Mouse (Mus musculus) kidney, embryonic 16.5 days (tissue): ENCODE data around the gene Slc17a6. TPM values are rescaled to one million over a fixed set of nuclear protein-coding genes. Genes with fewer than 3 reads are reported as not detected.

Experiments used
- ATAC-seq: fragments of 200-750 bp; cut with Nextera tagmentation; 2 replicates; pipeline ENCODE4 v1.8.0; 2017; ENCODE audit warnings: moderate TSS enrichment; ENCODE audit not compliant: low FRiP score, low TSS enrichment
- H3K27ac ChIP-seq: fragments of 300-500 bp; sonication (generic); 2 replicates; pipeline ENCODE4 v1.5.1; 2014; ENCODE audit warnings: low read length
- H3K27me3 ChIP-seq: fragments of 300-500 bp; sonication (generic); 2 replicates; pipeline ENCODE4 v1.6.1; 2014; ENCODE audit warnings: low read length, control low read depth, mixed read lengths; ENCODE audit not compliant: insufficient read depth
- H3K36me3 ChIP-seq: fragments of 300-500 bp; sonication (generic); 2 replicates; pipeline ENCODE4 v1.6.1; 2014; ENCODE audit warnings: low read length, control low read depth, mixed read lengths; ENCODE audit not compliant: insufficient read depth
- H3K4me1 ChIP-seq: fragments of 300-500 bp; sonication (generic); 2 replicates; pipeline ENCODE4 v1.6.1; 2014; ENCODE audit warnings: low read length, control low read depth, mixed read lengths; ENCODE audit not compliant: insufficient read depth
- H3K4me2 ChIP-seq: fragments of 300-500 bp; sonication (generic); replicated peaks from 2 replicates; pipeline ENCODE4 v1.6.1; 2014; ENCODE audit warnings: low read depth, low read length
- H3K4me3 ChIP-seq: fragments of 300-500 bp; sonication (generic); 2 replicates; pipeline ENCODE4 v1.5.1; 2014; ENCODE audit warnings: mild to moderate bottlenecking, low read length
- H3K9ac ChIP-seq: fragments of 300-500 bp; sonication (generic); replicated peaks from 2 replicates; pipeline ENCODE4 v1.6.1; 2014; ENCODE audit warnings: low read length
- H3K9me3 ChIP-seq: fragments of 300-500 bp; sonication (generic); 2 replicates; pipeline ENCODE4 v1.6.1; 2016; ENCODE audit warnings: low read length, control low read depth
- WGBS: fragments of 180-500 bp; shearing (Covaris S2); extraction: QIAGEN DNeasy Blood & Tissue Kit; methylation state at CpG from one replicate; pipeline ENCODE4 v1.1.7; 2014; 5-methylcytosine and 5-hydroxymethylcytosine counted together
- polyA plus RNA-seq: library from polyadenylated mRNA; unstranded; fragments of >200 nt; fragmentation: Nextera tagmentation; extraction: Ambion mirVana; gene quantifications from 2 replicates; pipeline ENCODE4 v1.2.1, GENCODE M21; 2015

Slc17a6 gene
- not detected in 2 replicates for polyA plus RNA-seq

DNA sequence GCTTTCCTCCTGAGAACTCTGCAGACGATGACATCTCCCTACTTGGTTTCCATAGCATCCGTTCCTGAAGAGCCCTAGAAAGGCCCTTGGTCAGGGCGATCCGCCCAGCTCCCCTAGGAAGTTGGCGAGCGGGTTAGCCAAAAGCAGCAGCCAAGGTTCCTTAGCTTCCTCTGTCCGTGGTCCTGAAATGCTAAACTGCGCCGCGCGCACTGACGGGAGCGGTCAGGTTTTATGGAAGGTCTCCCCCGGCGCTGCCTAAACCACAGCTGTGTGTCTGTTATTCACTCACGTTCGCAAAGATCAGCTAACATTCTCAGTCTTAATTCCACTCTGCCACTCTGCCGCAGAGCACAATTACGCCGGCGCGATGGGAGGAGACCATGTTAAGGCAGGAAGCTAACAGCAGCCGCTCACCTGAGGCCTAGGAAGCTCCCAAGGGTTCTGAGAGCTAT lies at the start of gene Slc17a6:
TSS of gene Slc17a6 (plus strand) at position 313 of the 452 bp plus-strand sequence.
- Histone ChIP-seq H3K4me1 (no peaks in the 10 kb centered on the region; the same call in 1 of the 2 replicates), H3K4me2 (no peak within 1 kb of the TSS), H3K27me3 (peaks cover 64% of the 10 kb centered on the region), H3K36me3 (no peaks in the 10 kb centered on the region), H3K9me3 (no peaks in the 10 kb centered on the region), H3K4me3 (no peak within 1 kb of the TSS), H3K9ac (no peak within 1 kb of the TSS), H3K27ac (no peak within 1 kb of the TSS)
- peak; percentile 87; the same call in 1 of the 2 replicates for ATAC-seq
- under 1% methylated on average over 23 of the region's 23 CpGs for WGBS

DNA sequence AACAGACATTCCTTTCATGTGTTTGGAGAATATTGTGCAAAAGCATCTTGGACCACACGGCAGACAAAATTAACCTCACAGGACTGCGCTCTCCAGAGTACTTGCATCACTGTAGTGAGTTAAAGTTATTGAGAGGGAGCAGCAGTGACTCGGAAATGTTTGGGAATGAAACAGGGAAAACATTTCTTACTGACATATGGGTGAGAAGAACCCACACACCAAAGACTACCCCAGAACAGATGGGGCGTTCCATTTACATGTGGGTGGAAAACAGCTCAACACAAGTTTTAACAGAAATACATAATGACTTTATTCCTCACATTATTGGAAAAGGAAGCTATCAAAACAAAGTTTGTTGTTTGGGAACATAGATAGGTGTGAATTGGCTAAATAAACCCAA lies 21.8 kb upstream of the Slc17a6 start:
- no peaks in the 10 kb centered on the region for H3K36me3 ChIP-seq
- H3K27ac ChIP-seq, result no peak overlapping the region
- no peaks in the 10 kb centered on the region for H3K27me3 ChIP-seq
- no peaks in the 10 kb centered on the region for H3K4me1 ChIP-seq
- H3K4me2 ChIP-seq, result no peak overlapping the region
- 74% methylated on average over 4 of the region's 4 CpGs for WGBS
- no peak overlapping the region for H3K4me3 ChIP-seq
- no peaks in the 10 kb centered on the region for H3K9me3 ChIP-seq
- no peak overlapping the region for H3K9ac ChIP-seq
- no peak for ATAC-seq

DNA sequence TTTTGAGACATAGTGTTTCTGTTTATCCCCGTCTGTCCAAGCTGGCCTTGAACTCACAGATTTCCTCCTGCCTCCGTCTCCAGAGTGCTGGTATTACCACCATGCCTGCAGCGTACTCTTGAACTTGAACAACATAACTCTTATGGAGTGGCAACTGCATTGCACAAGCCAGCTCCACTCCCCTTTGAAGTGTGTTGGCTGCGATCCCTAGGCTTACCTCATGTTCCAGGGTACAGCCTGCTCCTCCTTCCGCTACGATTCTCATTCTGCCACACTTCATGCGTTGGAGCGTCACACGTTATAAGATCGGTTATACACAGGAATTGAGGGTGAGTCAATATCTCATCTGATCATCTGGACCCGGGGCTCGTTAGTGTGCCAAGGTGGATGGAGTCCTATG lies 18.1 kb upstream of the Slc17a6 start:
- Histone ChIP-seq H3K9ac (no peak overlapping the region), H3K36me3 (no peaks in the 10 kb centered on the region), H3K27me3 (no peaks in the 10 kb centered on the region), H3K9me3 (no peaks in the 10 kb centered on the region), H3K4me3 (no peak overlapping the region), H3K4me2 (no peak overlapping the region), H3K4me1 (no peaks in the 10 kb centered on the region), H3K27ac (no peak overlapping the region)
- WGBS, result 80% methylated on average over 12 of the region's 12 CpGs
- ATAC-seq, result no peak

DNA sequence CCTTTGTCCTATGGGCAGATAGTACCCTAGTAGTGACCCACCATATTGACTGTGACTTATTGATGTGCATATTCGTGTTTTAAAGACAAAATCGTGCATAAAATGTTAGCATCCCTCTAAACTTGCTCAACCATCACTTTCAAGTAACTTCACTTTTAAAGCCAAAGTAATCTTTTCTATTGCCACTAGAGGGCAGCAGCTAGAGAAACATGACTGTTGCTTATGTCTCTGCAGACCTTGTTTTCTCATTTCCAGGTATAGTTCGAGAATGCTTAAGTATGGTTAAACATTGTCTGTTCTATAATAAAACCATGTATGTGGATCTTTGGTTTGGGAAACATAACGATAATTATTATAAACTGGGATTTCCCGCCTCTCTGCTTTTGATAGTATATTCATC lies 7.4 kb upstream of the Slc17a6 start:
- no peak overlapping the region for H3K4me2 ChIP-seq
- H3K27ac ChIP-seq, result no peak overlapping the region
- no peak overlapping the region for H3K4me3 ChIP-seq
- H3K9ac ChIP-seq, result no peak overlapping the region
- H3K36me3 ChIP-seq, result no peaks in the 10 kb centered on the region
- 42% methylated on average over 5 of the region's 5 CpGs for WGBS
- peaks cover 6% of the 10 kb centered on the region; the same call in 1 of the 2 replicates for H3K27me3 ChIP-seq
- ATAC-seq, result no peak
- no peaks in the 10 kb centered on the region for H3K4me1 ChIP-seq
- H3K9me3 ChIP-seq, result no peaks in the 10 kb centered on the region

DNA sequence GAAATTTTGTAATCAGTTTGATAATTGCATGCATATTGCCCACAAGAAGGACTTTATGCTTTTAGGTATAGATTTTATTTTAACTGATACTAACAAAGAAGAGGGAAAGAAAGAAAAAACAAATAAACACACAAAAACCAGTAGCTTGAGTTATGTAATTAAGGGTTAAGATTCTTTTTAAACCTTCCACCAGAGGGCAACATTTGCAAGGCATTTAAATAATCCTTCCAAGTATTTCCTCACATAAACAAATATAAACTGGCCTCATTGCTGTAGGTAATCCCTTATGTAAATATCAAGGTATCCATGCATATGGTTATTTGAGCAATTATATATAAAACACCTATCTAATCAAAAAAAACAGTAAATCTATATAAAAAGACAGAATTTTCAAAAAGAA lies 3.9 kb upstream of the Slc17a6 start:
- no peak for ATAC-seq

DNA sequence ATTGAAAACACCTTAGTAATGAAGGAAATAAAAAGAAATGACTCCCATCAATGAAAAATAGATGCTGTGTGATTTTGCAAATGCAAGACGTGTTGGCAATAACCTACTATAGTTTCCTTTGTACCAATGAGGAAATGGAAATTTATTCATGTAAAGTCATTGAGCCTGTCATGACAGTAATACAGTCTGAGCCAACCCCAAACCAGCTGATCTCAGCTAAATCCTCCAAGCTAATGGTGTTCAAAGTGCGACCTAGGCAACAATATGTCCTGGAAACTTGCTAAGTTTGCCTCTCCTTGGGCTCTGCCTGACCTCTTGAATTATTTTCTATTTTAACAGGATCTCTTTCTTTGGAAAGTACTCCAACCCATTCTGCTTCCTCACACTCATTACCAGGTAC lies 3.4 kb upstream of the Slc17a6 start:
- H3K4me3 ChIP-seq, result no peak overlapping the region
- no peak overlapping the region for H3K4me2 ChIP-seq
- H3K4me1 ChIP-seq, result no peaks in the 10 kb centered on the region
- H3K36me3 ChIP-seq, result no peaks in the 10 kb centered on the region
- H3K27me3 ChIP-seq, result peaks cover 31% of the 10 kb centered on the region
- no peaks in the 10 kb centered on the region for H3K9me3 ChIP-seq
- no peak for ATAC-seq
- WGBS, result 40% methylated on average over 2 of the region's 2 CpGs
- no peak overlapping the region for H3K9ac ChIP-seq
- H3K27ac ChIP-seq, result no peak overlapping the region

More for the DNA sequence above, 3.9 kb upstream of the Slc17a6 start:
- H3K27ac ChIP-seq, result no peak overlapping the region
- H3K36me3 ChIP-seq, result no peaks in the 10 kb centered on the region
- H3K4me1 ChIP-seq, result no peaks in the 10 kb centered on the region
- H3K9me3 ChIP-seq, result no peaks in the 10 kb centered on the region
- no peak overlapping the region for H3K4me3 ChIP-seq
- no peak overlapping the region for H3K4me2 ChIP-seq
- no peak overlapping the region for H3K9ac ChIP-seq
- peaks cover 30% of the 10 kb centered on the region for H3K27me3 ChIP-seq

DNA sequence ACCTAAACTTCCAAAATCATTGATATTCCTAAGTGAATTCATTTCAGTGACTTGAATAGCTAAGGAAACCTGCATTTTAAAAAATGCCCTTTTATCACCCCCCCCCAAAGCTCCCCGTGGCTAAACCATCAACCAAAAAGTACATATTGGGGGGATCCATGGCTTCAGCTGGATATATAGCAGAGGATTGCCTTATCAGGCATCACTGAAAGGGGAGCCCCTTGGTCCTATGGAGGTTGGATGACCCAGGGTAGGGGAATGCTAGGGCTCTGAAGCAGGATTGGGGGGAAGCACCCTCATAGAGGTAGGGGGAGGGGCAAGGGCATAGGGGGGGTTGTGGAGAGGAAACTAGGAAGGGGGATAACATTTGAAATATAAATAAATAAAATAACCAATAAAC lies 1.8 kb upstream of the Slc17a6 start:
- Histone ChIP-seq H3K27ac (no peak overlapping the region), H3K4me1 (no peaks in the 10 kb centered on the region), H3K9me3 (no peaks in the 10 kb centered on the region), H3K27me3 (peaks cover 46% of the 10 kb centered on the region), H3K36me3 (no peaks in the 10 kb centered on the region), H3K4me2 (no peak overlapping the region), H3K4me3 (no peak overlapping the region), H3K9ac (no peak overlapping the region)
- WGBS, result 44% methylated on average over 1 of the region's 1 CpGs
- no peak for ATAC-seq

DNA sequence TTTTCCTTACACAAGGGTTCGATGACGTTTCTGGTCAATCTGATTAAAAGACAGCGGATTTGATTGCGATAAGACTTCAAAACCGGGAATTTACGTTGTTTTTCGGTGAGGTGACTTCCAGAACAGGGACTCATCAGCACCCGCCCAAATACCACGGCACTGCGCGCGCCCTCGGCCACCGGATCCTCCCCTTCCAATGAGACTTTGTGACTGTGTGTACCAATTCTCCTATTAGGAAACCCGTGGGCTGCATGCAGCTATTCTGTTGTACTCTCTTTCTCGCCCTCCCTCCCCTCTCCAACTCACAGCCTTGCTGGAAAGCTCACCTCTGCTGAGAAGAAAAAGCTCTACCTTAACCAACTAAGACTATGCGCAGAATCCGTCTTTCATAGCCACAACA lies 390 bp downstream of the Slc17a6 start:
- no peak overlapping the region for H3K4me2 ChIP-seq
- H3K27me3 ChIP-seq, result peaks cover 69% of the 10 kb centered on the region
- WGBS, result under 1% methylated on average over 18 of the region's 18 CpGs
- no peak overlapping the region for H3K4me3 ChIP-seq
- no peak for ATAC-seq
- H3K9me3 ChIP-seq, result no peaks in the 10 kb centered on the region
- no peaks in the 10 kb centered on the region for H3K36me3 ChIP-seq
- no peaks in the 10 kb centered on the region; the same call in 1 of the 2 replicates for H3K4me1 ChIP-seq
- no peak overlapping the region for H3K9ac ChIP-seq
- H3K27ac ChIP-seq, result no peak overlapping the region

DNA sequence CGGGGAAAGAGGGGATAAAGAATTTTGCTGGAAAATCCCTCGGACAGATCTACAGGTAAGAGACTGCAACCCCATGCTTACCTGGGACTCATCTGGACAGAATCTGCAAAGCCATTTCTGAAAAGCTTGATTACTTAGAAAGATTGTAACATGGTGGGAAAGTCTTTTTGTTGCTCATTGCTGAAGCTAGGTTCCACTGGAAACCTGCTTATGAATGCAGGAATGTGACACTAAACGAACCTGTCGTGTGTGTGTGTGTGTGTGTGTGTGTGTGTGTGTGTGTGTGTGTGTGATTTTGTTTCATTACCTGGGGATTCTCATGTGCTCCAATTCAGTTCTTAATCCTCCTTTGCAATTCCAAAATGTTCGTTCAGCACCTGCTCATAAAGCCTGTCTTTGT lies 860 bp downstream of the Slc17a6 start:
- WGBS, result under 1% methylated on average over 5 of the region's 5 CpGs
- no peak overlapping the region for H3K4me3 ChIP-seq

DNA sequence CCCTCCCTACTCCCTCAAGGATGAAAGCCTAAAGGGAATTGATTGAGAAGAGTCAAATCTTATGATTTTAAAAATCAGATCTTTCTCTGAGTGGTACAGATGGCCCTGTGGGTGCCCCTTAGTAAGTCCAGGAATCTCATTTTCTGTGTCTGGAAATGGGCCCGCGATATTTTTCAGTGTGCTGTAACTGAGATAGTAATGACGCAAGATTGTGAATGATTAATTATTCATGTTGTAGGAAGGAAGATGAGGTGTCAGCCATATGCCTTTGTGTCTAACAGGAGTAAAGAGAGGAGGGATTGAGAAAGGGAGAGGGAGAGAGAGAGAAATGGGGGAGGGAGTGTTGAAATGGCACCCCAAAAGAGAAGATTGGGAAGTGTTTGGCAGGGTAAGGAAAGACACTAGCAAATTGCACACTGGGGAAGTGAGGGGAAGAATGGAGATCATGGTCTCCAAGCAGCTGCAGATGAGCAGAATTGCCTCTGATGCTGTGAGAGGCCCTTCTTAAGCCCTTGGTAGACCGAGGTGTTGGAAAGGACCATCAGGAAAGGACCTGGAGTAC lies 2.6 kb downstream of the Slc17a6 start:
- H3K27ac ChIP-seq, result no peak overlapping the region
- H3K4me1 ChIP-seq, result no peaks in the 10 kb centered on the region; the same call in 1 of the 2 replicates
- H3K27me3 ChIP-seq, result peaks cover 81% of the 10 kb centered on the region
- no peaks in the 10 kb centered on the region for H3K9me3 ChIP-seq
- 4% methylated on average over 4 of the region's 4 CpGs for WGBS
- no peak overlapping the region for H3K4me3 ChIP-seq
- ATAC-seq, result no peak
- H3K4me2 ChIP-seq, result no peak overlapping the region
- no peak overlapping the region for H3K9ac ChIP-seq
- no peaks in the 10 kb centered on the region for H3K36me3 ChIP-seq

More for the DNA sequence above, 860 bp downstream of the Slc17a6 start:
- no peak overlapping the region for H3K9ac ChIP-seq
- H3K27me3 ChIP-seq, result peaks cover 73% of the 10 kb centered on the region
- no peaks in the 10 kb centered on the region; the same call in 1 of the 2 replicates for H3K4me1 ChIP-seq
- H3K36me3 ChIP-seq, result no peaks in the 10 kb centered on the region
- H3K9me3 ChIP-seq, result no peaks in the 10 kb centered on the region
- H3K4me2 ChIP-seq, result no peak overlapping the region
- no peak for ATAC-seq
- no peak overlapping the region for H3K27ac ChIP-seq
